Mouse (Mus musculus) brain, embryonic 14.5 days (tissue): ENCODE data around the gene Phkg2.

Source experiments
- CTCF ChIP-seq: fragments of 200-500 bp; IDR thresholded peaks from 2 replicates; pipeline ENCODE4 v1.5.1; 2012; ENCODE audit warnings: inconsistent platforms, mild to moderate bottlenecking, moderate library complexity, borderline replicate concordance; ENCODE audit not compliant: insufficient read depth, insufficient read length; ENCODE audit errors: extremely low read depth
- POLR2A ChIP-seq: fragments of 200-500 bp; IDR thresholded peaks from 2 replicates; pipeline ENCODE4 v1.6.1; 2012; ENCODE audit warnings: mild to moderate bottlenecking, inconsistent platforms, borderline replicate concordance; ENCODE audit not compliant: poor library complexity, insufficient read depth, insufficient read length, severe bottlenecking; ENCODE audit errors: extremely low read depth

DNA sequence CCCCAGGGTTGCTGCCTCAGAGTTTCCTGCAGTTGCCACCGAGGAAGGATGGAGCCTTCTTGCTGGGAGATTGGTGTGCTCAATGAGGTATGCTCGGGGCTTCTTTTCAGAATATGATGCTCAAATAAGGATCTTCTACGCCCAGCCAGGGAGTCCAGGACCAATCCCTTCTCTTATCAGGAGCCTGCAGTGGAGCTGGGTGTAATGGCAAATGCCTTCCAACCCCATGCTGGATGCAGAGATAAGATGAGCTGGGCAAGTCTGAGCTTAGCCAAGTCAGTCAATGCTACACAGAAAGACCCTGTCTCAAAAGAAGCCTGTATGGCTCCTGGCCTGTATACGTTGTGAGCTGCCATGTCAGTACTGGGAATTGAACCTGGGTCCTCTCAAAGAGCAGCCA lies 53.3 kb downstream of the Phkg2 start:
- TF ChIP-seq CTCF (no peak), POLR2A (no peak)
